Mouse (Mus musculus) cerebellum, postnatal 14 days (tissue): ENCODE measurements at regions not wholly inside any gene's neighbourhood (a gene's known extent, or its start where the extent isn't known, plus 50 kb on each side); places are given as distances from the start of the nearest gene placed in this dataset.

Source experiments
- DNase-seq, 2 experiments: peaks; one replicate each; pipeline ENCODE4 v3.0.0; 2021; ENCODE audit warnings: mixed read lengths in 2 of 2

DNA sequence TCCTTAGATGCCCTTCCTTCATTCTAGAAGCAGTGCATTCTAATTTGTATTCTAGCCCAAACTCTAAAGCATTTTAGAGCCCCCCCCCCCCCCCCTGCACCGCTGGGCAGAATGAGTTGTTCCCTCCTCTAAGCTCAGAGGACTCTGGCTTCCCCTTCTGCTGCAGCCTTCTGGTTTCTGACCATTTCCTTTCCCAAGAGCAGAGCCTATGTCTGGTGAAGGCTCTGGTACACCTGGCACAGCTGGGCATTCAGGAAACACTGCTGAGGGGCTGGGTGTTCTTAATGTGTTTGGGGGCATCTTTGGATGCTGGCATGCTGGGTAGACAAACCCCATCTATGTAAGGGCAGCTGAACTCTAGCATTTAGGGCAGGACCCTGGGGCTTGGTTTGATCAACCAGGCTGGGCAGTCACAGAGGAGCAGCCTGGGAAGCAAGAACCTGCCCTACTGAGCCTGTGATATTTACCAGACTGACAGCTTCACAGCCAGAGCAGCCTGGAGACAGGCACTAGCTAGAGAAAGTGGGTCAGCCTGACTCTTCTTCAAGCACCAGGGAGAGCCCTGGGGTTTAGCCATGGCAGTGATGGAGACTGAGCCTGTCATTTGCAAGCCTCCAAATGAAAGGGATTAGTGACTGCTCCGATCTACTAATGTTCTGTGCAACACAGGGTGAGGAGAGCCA lies 469.7 kb downstream of the Rps24 start:
- DNase-seq: peak; percentile 42 to 66

DNA sequence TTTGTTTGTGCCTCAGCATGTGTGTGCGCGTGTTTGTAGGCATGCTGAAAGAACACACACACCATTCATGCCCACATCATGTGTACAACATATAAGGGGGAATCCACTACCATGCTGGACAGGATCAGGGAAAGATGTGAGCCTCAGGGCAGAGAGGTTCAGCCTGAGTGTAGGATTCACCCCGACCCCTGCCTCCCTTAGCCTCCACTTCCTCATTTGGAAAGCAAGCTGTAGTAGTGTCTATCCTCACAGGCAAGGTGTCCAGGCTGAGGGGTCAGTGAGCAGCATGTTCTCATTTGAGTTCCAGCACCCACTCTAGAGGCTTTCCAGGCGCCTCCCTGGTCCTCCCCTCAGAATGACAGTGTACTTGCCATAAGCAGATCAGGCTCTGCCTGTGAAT lies 470.5 kb downstream of the Rps24 start:
- DNase-seq: no peak

DNA sequence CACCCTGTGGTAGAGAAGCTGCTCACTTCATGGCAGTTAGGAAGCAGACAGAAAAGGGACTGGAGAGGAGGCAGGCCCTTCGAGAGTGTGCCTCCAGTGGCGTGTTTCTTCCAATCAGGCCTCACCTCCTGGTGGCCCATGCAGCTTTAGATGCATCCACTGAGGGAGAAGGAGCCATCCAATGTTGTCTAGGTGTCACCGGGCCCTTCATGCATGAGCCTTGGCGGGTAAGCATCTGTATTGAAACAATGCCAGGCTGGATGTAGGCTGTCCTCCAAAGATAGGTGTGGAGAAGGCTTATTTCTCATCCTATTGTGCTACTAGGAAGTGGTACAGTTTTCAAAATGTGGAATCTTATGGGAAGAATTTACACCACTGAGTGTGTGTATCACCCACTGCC lies 471.9 kb downstream of the Rps24 start:
- no peak for DNase-seq

DNA sequence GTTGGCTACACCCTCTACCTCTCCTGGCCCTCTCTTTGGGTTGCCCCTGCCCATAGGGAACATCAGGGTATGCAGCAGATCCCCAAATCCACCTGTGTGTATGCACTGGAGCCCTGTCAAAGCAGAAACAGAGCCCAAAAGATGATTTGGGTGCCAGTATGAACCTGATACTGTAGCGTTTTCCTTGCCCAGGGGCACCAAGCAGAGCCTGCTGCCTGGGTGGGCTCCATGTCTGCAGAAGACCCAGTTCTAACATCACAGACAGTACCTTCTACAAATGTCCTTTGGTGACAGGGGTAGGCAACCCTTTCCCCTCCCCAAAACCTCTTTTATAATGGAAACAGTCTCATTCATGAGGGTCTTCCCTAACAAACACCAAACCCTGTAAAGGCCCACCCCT lies 472.5 kb downstream of the Rps24 start:
- no peak for DNase-seq

DNA sequence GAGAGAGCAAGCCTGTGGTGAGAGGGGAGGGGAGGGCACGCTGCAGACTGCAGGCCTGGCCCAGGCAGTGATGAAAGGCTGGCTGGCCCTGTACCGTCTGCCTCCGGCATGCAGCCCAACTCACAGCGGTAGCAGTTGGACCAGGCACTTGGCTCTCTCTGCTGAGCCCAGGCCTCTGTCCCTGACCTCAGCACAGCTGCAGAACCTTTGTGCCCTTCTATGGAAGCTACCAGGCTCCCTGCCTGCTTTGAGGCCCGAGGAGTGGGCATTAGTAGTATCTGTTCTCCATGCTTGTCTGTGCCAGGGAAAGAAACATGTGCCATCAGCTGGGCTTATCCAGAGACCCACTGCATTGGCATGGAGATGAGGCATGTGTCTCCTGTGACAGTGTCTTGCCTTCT lies 473.2 kb downstream of the Rps24 start:
- peak; percentile 96 to 97 for DNase-seq

DNA sequence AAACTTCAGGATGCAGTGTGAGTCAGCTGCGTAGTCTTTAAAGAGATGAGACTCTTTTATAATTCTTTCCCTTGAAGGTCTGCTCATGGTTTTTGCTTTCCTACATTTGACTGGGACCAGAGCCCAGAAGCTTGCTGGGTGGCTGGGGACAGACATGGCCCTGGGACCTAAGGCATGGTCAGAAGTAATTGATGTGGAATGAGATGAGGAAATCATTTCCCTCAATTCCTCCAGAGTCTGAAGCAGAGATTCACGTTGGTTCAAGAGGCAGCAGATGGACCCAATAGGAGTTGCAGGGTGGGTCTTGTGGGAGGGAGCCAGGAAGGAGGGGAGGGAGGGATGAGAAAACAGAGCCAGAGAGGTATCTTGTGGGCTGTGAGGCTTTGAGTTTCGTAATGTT lies 473.9 kb downstream of the Rps24 start:
- DNase-seq: peak; percentile 77 to 80

DNA sequence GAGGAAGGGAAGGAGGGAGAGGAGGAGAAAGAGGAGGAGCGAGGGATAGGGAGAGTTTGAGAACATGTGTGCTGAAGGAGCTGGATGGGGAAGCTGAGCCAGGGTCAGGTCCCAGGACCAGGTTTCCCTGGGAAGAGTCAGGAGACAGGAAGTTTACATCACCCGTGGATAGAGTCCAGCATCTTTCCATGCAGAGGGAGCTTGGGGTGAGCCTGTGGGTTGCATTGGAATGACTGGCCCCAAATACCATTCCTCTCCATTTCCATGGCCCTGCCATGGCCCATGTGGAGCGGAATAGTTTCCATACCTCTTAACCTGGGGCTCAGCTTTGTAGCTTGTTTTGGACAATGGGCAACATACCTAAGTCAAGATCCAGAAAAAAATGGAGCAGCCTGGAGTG lies 474.8 kb downstream of the Rps24 start:
- no peak for DNase-seq

DNA sequence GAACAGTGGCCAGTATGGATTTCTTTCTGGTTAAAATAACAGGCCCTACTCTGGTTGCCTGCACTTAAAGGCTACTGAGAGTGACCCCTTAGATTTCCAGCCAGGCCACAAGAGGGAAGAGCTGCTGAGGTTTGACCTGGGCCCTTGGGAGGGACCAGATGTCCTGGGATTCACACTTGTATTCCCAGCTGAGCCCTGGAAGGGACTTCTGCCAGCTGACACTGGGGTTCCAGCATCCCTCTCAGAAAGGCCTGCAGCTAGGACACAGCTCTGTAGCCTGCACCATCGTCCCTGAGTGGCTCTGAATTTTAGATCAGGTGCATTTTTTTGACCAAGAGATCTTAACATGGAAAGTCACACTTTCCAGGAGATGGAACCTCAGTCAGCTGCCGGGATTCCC lies 482.7 kb downstream of the Rps24 start:
- DNase-seq: peak in 1 of 2 experiments; percentile 51

DNA sequence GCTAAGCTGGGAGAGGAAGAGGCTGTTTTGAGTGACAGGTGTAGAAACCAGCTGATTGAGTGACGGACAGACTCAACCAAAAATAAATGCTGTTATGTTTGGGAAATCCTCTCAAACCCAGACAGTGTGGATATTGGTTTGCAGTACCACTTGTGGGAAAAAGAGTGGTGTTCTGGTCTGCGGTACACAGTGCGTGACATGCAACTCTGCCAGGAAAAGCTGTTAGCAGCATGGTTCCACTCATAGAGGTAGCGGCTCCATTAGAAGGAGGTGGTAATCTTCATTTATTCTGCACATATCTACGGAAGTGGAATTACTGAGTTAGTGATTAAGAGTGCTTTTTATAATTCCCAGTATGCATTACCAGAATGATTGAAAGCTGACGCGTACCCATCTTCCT lies 485.4 kb downstream of the Rps24 start:
- peak in 1 of 2 experiments; percentile 52 for DNase-seq

DNA sequence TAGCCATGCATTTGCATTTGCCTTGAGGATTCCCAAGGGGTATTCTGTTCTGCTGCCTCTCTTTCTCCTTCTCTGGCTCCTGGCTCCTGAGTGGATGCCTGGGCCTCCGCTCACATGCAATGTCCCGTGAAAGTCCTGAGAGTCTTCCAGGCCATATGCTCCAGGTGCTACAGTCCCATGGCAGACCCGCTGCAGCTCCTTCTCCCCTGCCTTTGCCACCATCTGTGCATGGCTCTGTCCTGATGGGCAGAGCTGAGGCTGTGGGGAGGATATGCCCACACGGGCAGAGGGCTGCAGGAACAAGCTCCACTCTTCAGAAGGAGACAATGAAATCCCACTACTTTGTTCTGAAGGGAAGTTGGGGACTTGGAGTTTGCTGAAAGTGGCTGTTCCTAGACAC lies 485.9 kb upstream of the Zmiz1 start:
- DNase-seq: peak; percentile 69 to 85

DNA sequence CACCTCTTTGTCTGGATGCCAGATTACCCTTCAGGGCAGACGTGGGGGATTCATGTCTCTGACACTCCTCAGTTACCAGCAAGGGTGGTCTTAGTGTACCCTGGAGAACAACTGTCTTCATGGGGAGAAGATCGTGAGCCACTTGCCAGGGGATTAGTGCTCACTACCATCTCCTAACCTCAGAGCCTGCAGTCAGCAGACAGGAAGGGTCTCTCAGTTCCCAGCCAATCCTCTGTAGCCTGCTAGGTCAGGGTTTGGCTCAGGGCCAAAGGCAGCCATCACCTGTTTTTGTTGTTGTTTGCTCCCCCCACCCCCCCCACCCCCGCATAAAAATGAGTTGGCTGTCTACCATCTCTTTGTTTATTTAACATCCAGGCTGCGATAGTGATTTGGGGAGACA lies 485.4 kb upstream of the Zmiz1 start:
- peak; percentile 78 to 82 for DNase-seq

DNA sequence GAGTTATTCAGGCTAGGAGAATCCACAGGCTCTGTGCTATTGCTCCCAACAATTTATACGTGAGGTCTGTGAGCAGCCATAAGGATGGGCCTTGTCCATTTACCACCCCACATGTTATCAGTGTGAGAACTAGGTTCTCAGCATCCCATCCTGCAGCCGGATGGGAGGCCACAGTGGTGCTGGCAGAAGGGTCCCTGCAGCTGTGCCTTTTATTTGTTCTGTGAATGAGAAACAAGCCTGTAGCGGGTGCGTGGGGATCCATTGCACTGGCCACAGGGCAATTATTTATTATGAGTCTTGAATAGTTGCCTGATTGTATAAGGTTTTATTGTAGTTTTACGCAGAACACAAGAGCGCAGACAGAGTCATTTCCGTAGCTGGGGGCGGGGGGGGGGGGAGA lies 476.5 kb upstream of the Zmiz1 start:
- DNase-seq: no peak

DNA sequence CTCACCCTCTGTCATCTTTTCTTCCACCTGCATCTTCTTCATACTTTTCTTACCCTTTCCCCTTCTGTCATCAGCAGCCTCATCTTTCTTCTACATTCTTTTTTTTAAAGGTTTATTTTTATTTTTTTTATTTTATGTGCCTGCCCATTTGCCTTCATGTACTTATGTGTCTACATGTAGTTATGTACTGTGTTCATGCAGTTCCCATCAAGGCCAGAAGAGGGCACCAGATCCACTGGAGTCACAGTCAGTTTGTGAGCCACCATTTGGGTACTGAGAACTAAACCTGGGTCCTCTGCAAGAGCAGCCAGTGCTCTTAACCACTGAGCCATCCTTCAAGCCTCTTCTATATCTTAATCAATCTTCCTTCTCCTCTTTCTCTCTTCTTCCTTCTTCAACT lies 475.7 kb upstream of the Zmiz1 start:
- DNase-seq: peak; percentile 47 to 73

DNA sequence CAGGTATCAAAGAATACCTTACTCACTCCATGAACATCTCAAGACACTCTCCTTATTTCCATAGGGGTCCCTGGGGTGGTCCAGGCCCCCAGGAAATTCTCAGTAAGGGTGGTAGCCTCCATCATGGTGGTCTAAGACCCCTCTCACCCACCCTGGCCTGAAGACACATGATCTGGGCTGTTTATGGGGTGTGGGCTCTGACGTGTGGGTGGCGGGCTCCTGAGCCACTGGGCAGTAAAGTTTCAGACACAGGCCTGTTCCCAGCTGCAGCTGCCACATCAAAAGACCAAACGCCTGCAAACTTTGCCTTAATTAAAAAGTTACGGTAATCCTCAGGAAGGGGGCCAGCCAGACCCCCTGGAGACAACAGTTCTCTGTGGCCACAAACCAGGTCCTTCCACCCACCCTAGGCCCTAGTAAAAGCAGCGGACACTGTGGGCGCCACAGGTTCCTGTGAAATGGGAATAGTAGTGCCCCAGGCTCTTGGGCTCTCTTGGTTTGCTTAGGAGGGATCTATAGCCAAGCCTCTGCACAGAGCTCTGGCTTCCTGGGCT lies 473.1 kb upstream of the Zmiz1 start:
- DNase-seq: no peak

DNA sequence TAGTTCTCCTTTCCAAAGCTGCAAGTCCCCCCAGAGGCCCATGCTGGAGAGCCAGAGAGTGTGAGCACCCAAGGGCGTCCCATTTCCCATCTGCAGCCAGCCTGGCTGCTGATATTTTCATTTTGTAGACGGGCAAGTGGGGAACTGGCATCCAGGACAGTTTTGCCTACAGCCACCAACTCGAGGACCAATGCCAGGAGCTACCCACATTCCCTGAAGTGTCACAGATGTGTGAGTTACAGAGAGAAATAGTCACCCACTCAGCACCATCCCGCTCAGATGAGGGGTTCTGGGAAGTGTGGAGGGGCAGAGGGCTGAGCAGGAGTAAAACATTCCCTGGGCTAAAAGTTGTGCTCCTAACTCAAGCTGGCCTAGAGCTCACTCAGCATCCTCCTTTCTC lies 472.6 kb upstream of the Zmiz1 start:
- no peak for DNase-seq

DNA sequence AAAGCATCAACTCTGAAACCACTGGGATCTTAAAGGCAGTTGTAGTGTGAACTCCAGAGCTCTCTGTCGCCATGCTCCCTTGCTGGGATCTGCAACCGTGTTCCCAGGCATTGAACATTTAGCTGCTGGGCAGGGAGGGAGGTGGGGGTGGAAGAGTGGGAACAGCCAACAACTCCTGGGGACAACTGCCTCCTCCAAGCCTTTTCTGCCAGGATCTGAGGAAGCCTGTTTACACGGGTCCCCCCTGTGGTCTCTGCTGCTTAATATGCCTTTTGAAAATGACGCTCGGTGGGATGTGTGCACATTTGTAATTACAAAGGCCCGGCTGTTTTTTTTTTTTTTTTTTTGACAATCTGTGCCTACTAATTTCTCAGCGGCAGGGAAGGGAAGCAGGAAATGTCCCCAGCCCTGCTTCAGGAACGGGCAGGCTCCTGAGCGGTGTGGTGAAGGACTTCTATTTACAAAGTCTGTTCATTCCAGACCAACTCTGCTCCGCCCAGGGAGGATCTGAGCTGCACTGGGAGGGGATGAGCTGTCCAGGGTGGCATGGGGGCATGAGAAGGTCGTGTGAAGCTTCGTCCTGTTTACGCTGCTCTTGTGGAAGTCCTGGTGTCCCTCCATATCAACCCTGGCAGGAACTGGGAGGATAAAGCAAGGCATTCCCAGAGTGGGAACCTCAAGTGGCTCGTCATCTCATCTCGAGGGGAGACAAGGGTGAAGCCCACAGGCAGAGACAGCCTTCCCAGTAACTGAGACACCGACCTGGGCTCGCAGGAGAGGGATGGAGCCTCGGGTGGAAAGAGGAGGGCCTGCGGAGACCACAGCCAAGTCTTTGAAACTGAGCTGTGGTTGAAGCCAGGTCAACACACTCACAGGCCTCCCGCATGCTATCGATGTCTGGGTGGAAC lies 465.0 kb upstream of the Zmiz1 start:
- peak; percentile 66 to 73 for DNase-seq

DNA sequence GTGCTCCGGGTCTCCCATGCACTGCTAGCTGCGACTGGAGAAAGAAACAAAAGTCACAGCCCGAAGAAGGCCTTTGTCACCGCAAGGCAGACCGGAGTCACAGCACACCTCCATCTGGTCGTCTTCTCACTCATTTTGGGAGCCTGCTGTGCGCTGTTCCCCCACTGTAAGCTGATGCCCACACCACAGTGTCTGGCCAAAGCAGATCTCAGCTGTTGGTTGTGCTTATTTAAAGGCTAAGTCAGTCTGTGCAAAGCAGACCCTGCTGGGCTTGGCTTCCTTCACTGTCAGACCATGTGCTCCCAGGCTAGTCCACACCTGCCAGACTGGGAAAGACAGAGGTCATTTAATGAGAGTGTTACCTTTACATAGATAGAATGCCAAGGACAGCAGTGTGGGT lies 463.8 kb upstream of the Zmiz1 start:
- peak; percentile 73 to 74 for DNase-seq

DNA sequence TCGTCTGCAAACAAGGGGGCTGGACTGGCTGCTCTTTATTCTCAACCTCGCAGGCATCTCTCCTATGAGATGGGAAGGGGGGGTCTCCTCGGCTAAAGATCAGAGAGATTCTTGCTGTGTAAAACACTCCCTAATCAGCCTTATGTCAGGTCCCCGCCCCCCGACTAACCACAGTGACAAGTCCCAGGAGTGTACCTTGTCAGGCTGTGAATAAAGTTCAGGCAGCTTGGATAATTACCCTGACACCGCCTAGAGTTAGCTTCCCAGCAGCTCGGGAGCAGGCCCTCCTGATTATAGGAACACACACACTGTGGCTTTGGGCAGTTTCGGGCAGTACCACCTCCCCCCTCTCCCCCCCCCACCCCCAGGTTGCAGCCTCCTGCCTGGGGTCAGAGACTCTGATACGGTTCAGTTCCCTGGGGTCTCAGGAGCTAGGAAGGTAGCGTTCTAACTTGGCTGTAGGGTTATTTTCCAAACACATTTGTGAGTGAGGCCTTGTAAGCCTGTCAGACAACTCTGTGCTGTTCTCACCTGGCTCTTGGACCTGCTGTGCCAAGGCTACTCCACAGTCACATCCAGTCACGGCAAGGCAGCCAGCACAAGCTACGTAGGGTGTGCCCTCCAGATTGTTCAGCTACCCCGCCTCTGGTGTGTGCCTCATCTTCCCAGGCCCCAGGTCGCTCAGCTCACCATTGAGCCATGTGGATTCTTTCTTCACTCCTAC lies 461.0 kb upstream of the Zmiz1 start:
- no peak for DNase-seq

DNA sequence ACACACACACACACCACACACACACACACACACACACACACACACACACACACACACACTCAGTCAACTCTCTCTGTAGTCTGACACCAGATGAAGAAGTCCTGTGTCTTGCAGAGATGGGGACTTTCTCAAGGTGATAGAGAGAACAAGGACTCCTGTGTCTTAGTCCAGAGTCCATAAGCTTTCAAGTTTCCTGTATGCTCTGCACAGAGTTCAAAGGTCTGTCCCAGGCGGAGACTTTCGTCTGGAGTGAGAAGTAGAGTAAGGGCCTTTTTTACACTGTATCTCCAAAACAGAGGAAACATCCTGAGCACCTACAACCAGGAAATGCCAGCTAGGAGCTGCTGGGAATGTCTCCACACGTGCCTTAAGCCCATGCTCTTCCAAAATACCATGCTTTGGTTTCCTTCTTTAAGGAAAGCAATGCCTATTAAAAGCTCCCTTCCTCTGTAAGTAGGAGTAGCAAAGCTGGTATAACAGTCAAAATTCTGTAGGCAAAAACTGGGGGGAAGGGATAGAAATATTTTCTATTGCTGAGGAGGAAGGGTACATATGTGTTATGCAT lies 459.9 kb upstream of the Zmiz1 start:
- no peak for DNase-seq

DNA sequence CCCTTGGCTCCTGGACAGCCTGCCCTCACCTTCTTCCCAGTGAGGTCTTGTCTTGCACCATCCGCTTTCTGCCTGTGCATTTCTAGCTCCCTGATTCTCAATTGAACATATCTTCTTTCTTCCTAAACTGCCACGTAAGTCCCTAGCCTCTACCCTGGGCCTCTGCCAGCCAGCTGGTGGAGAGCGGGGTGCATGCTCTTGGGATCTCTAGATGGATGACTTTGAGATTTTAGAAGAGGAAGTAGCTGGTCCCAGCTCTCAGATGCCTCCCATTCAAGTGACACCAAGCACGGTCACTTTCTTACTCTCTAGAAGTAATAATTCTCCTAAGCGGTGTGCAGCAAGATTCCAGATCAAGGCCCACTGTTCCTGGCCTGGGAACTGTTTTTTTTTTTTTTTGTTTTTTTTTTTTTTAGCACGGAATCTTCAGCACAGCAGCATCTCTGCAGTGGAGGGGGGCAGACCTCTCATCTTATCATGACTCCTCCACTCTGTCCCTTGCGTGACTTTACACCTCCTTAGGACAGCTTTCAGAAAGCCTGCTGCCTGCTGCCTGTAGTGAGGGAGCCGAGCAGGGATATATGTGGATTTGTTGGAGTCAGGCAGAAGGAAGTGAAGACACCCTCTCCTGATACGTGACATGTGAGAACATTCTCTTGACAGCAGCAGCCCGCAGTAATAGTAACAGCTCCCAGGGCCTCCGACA lies 453.6 kb upstream of the Zmiz1 start:
- no peak for DNase-seq

DNA sequence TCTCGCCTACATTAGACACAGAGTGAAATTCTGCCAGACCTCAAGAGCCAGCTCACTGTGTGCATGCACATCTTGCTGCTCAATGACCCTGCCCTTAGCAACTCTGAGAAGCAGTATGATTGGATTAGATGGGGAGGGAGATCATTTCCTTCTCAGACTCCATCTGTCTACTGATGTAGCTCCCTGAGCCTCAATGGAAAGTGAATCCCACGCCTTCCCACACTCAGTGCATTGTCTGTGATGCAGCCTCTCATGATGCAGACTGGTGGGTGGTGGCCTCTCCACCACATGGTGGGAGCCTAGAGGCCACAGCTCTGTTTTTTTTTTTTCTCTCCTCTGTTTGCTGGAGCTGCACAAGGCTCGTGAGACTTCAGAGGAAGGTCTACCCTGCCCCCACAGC lies 447.1 kb upstream of the Zmiz1 start:
- no peak for DNase-seq
